Mouse (Mus musculus) thymus, adult 18-20 months (tissue): ENCODE data around the gene Cpa5.

Experiments
- DNase-seq, 2 experiments: peaks; one replicate each; pipeline ENCODE4 v3.0.0; 2022; ENCODE audit warnings: mixed read lengths in 2 of 2

Gene Cpa5

DNA sequence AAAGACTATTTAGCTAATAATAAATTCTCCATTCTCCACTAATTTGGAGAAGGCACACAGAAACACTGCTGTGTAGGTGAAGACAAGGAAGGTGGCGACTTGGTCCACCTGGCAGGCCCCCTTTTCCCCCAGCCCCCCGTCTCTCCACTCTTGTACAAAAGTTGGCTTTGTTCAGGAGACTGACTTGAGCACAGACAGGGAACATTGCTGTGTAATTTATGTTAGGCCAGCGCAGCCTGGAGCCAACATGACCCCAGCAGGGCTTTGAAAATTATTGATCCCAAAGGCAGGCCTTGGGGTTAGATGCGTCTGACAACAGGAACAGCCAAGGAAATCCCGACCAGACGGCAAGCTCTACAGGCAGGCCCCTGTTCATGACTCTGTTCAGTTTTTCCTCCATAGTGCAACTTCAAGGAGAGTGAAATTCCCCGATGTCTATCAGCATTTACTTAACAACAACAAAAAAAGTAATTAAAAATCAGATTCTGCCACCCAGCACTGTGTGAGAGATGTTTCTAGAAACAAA is 6.4 kb upstream of the Cpa5 start:
- no peak for DNase-seq

- no peak for DNase-seq
Observed at GRCm38 (mm10) chr6:30605111-30605510, 5.7 kb upstream of the Cpa5 start.

- DNase-seq = no peak
Observed at GRCm38 (mm10) chr6:30605672-30606071, 5.1 kb upstream of the Cpa5 start.

DNA sequence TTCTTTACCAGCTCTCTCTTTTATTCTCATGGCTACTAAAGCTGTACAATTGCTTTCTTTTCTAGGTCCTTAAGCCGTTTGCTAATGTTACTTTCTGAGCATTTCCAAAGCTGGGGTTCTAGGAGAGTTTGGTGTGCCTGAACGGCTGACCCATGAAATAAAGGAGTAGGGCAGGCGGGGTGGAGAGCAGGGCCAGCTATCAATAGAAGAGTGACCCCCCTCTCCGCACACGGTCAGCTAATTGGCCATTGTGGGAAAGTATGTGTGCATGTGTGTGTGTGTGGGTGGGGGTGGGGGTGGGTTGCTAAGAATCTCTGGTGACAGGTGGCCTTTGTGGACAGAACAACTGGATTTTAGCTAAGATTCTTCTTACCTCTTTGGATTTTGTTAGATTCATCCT is 402 bp downstream of the Cpa5 start:
- no peak for DNase-seq

DNA sequence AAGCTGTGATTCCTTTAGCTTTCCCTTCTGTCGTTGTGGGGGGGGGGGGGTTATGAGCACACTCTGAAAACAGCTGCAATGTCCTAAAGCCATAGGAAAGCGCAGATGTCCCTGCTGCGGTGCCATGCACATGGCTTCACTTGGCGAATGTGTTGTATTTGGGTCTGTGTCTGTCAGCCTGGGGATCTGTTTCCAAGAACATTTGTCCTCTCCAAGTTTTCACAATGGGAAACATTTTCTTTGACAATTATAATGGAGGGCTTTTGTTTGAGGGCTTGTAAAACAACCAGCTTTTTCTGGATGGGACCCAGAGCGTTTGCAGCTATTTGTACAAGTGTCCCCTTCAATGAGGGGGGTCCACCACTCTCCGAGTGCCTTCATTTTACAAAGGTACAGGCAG is 3.4 kb downstream of the Cpa5 start:
- DNase-seq = no peak

DNA sequence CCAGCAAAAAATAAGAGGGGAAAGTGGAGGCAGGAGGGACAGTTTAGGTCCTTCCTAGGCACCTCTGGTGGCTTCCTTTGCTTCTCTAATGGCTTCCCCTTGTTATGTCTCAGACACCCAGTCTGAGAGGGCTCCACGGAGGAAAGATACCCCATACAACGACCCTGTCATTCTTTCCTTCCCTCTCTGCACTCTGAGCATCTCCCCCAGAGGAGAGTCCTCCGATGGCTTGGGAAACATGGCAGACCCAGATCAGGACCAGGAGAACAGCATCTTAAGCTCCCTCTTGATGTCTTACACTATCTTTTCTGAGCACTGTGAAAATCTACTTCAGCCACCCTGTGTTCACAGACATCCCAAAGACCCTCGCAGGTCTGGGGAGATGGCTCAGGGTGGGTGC is 4.9 kb downstream of the Cpa5 start:
- no peak for DNase-seq

- DNase-seq = no peak
Observed at GRCm38 (mm10) chr6:30616491-30616941, 5.7 kb downstream of the Cpa5 start.

DNA sequence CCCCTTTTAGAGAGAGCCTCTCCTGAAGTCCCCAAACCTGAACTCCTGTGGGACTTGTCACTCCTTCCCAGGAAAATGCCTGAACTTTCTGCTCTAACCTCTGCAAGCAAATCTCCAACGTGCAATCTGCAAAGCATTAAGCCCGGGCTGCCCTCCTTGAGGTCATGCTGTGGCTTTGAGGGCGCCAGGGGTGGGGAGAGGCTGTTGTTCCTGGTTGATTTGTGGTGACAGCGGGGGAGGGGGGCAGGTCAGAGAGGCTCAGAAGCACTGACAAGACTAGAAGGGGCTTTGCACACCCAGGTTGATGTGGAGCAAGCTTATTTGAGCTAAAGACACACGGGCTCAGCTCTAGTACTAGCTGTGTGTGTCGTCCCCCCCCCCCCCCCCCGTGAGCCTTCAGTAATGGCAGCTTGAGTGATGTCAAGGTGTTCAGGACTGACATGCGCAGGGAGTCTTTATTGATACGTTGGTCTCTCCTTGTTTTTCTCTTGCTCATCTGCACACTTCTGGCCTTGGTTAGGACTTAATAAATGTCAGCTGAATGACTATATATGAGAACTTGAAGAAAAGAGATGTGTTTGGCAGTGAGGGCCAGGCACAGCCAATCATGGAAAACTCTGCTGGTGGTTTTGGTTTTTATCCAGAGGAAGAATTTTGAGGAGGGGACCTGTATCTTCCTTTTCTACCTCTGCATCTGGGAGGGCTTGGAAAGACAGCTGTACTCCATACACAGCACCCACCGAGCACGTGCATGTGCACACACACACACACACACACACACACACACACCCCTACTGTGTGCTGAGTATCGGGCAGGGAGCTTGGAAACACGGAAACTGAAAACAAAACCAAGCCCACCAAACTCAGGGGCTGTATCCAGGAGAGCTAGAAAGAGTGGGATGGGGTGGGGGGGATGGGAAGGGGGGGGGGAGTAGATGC is 6.5 kb downstream of the Cpa5 start:
- DNase-seq = no peak

GRCm38 (mm10) chr6:30617959-30618590 is 7.3 kb downstream of the Cpa5 start:
- no peak for DNase-seq

DNA sequence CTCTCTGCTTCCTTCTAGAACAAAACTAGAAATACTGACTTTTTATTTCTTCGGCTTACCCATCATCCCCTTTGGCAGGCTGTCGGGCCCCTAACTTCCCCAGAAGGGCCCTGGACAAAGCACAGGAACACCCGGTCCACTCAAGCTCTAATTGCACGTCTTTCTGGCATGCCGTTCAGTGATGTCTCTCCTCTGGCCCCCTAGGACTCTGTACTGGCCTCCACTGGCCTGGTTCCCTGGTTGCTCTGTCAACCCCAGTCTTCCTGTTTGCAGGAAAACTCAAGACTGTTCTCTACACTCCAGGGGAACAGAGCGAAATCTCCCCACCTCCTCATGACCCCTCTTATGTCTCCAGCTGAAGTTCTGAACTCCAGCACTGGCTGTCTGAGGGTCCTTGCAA is 7.9 kb downstream of the Cpa5 start:
- DNase-seq = no peak

- no peak for DNase-seq
Observed at GRCm38 (mm10) chr6:30619606-30620005, 8.8 kb downstream of the Cpa5 start.

GRCm38 (mm10) chr6:30620591-30620990 is 9.8 kb downstream of the Cpa5 start:
- DNase-seq = no peak

DNA sequence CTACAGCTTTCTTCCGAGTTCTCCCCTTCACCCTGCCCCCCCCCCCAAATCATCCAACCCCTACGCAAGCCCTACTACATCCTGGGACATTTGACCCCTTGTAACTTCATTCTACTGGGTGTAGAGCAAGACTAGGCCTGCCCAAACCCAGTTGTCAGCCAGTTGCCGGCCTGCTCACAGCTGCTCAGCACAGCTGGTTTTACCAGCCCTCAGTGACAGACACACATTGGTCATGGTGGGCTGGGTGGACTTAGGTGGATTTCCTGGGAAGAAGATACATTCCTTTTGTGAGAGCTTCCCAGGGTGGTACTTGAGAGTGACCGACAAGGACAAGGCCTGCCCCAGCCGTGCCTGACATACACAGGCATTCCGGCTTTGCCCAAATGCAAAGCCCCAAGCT is 10.2 kb downstream of the Cpa5 start:
- DNase-seq = no peak

GRCm38 (mm10) chr6:30621986-30622389 is 11.2 kb downstream of the Cpa5 start:
- no peak for DNase-seq

DNA sequence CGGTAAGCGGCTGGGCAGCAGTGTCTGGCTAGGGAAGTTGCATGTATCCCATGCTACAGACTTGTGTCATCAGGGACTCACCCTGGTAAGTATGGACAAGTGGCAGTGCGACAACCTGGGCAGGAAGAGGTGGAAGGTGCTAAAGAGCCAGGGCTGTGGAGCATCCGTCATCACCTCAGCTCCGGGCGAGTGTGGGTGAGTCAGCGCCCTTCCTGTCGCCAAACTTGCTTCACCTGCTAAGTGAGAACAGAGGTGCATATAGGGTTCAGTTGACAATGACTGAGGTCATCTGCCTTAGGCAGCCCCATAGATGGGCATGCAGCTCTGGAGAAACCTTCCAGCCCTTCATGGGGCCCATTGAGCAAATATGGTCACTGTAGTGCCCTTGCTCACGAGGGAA is 14.0 kb downstream of the Cpa5 start:
- no peak for DNase-seq

DNA sequence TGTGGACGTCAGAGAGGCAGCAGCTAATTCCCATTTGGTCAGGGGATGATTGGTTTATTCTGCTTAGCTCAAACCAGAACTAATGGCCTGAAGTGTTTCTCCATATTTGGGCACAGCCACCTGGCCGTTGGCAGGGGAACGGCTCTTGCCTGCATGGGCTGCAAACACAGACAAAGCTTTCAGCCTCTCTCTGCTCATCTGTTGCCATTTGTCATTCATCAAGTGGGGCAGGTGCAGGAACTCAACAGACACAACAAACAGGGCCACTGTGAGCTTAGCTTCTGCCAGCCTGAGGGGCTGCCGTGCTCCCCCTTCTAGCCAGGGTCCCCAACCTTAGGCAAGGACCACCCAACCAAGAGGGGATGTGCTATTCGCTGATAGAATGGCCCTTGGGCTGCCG is 17.3 kb downstream of the Cpa5 start:
- no peak for DNase-seq

- no peak for DNase-seq
Observed at GRCm38 (mm10) chr6:30629989-30630388, 19.2 kb downstream of the Cpa5 start.

- DNase-seq = no peak
Observed at GRCm38 (mm10) chr6:30635361-30635862, 24.6 kb downstream of the Cpa5 start.

GRCm38 (mm10) chr6:30636186-30636842 is 25.5 kb downstream of the Cpa5 start:
- DNase-seq = no peak

- no peak for DNase-seq
Observed at GRCm38 (mm10) chr6:30638674-30639268, 28.0 kb downstream of the Cpa5 start, which contains the start of gene Cpa1. TSS of gene Cpa1 (plus strand) at chr6:30639218.

- no peak for DNase-seq
Observed at GRCm38 (mm10) chr6:30643694-30644460, 33.1 kb downstream of the Cpa5 start.

- DNase-seq = no peak
Observed at GRCm38 (mm10) chr6:30644462-30644861, 33.7 kb downstream of the Cpa5 start.
